Comparison of ENCODE assay signal across 11 mouse cellular contexts in the genomic region with DNA sequence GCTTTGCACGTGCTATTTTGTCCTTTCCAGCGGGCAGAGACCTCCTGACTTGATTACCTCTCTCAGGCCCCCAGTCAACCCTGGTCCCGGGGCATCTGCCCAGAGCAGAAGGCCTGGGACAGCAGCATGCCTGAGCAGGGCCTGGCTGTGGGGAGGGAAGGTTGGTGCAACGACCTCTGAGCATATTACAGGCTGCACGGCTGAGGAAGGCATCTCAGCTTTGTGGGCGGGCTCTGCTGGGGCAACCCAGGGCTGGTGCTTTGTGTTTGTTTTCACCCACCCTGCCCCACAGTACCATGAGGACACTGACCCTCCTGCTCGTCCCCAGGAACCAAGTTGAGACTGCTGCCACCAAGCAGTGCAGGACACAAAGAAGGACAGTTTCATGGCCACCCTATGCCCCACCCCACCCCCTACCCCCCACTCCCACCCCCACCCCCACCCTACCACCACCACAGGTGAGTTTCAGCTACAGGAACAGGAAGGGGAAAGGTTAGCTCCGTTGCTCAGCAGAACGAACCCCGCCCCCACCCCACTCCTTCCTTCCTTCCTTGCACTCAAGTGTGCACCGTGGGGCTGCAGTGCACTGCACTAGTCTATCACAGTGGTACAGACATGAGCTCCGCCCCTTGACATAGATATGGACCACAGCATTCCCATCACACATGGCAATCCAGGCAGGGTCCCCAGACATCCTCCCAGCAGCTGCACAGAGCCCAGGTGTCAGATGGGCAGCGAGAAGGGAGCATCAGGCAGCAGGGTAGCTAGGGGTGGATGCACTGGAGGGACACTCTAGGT. TPM values are rescaled to one million over a fixed set of nuclear protein-coding genes. Genes with fewer than 3 reads are reported as not detected.
DNase-seq lines count a peak whose midpoint lies in the region; ATAC-seq lines count a peak whose summit lies in the region.
"Had no signal": no experiment of that assay in that cellular context is flagged by ENCODE, and none has a peak within 500 bp of the region (broad histone marks: within the 10 kb centered on the region; RNA-seq: fewer than 3 reads in every experiment).

No protein-coding gene starts in this region.

- intact Hi-C loops in left cerebral cortex, postnatal 14 days (cut with DNase I): no loop called here

- H3K4me1 ChIP-seq in forebrain, embryonic 15.5 days: peaks cover 21% of the 10 kb centered on the region
- H3K4me1 ChIP-seq in forebrain, embryonic 13.5 days: peaks cover 50% of the 10 kb centered on the region
- peaks cover 54% of the 10 kb centered on the region for H3K4me1 ChIP-seq in midbrain, embryonic 10.5 days
- peaks cover 23% of the 10 kb centered on the region for H3K4me1 ChIP-seq in midbrain, embryonic 15.5 days
- H3K4me1 ChIP-seq in megakaryocyte, embryonic 14.5 days: peaks cover 22% of the 10 kb centered on the region

- no peaks in the 10 kb centered on the region for H3K9me3 ChIP-seq in forebrain, embryonic 15.5 days
- H3K9me3 ChIP-seq in forebrain, embryonic 13.5 days (replicated peaks): no peaks in the 10 kb centered on the region
- H3K9me3 ChIP-seq in midbrain, embryonic 10.5 days (replicated peaks): no peaks in the 10 kb centered on the region
- H3K9me3 ChIP-seq in midbrain, embryonic 15.5 days: no peaks in the 10 kb centered on the region
- H3K9me3 ChIP-seq in megakaryocyte, embryonic 14.5 days: no peaks in the 10 kb centered on the region; the same call in 1 of the 2 replicates
- H3K9me3 ChIP-seq: stomach, embryonic 15.5 days had no signal

- no peak overlapping the region for H3K4me3 ChIP-seq in forebrain, embryonic 15.5 days
- no peak overlapping the region for H3K4me3 ChIP-seq in forebrain, embryonic 13.5 days
- no peak overlapping the region for H3K4me3 ChIP-seq in midbrain, embryonic 10.5 days
- no peak overlapping the region for H3K4me3 ChIP-seq in midbrain, embryonic 15.5 days
- peak overlapping the region; percentile 52 for H3K4me3 ChIP-seq in megakaryocyte, embryonic 14.5 days (replicated peaks)
- H3K4me3 ChIP-seq: stomach, embryonic 15.5 days had no signal

- H3K9ac ChIP-seq in forebrain, embryonic 15.5 days (replicated peaks): no peak overlapping the region
- H3K9ac ChIP-seq in forebrain, embryonic 13.5 days: no peak overlapping the region
- no peak overlapping the region for H3K9ac ChIP-seq in midbrain, embryonic 15.5 days
- H3K9ac ChIP-seq: stomach, embryonic 15.5 days had no signal

- 0 out of 2 replicates have a peak, but pooled peaks have one; percentile 17 for ATAC-seq in forebrain, embryonic 15.5 days (replicated peaks)
- ATAC-seq in forebrain, embryonic 13.5 days: no peak
- ATAC-seq in midbrain, embryonic 15.5 days (replicated peaks): no peak

- no peak overlapping the region for H3K27ac ChIP-seq in forebrain, embryonic 15.5 days (replicated peaks)
- no peak overlapping the region for H3K27ac ChIP-seq in forebrain, embryonic 13.5 days
- H3K27ac ChIP-seq in midbrain, embryonic 10.5 days (replicated peaks): peak overlapping the region; percentile 73
- H3K27ac ChIP-seq in midbrain, embryonic 15.5 days: no peak overlapping the region
- H3K27ac ChIP-seq: stomach, embryonic 15.5 days had no signal

- H3K27me3 ChIP-seq in forebrain, embryonic 15.5 days: no peaks in the 10 kb centered on the region
- H3K27me3 ChIP-seq in forebrain, embryonic 13.5 days: no peaks in the 10 kb centered on the region
- no peaks in the 10 kb centered on the region for H3K27me3 ChIP-seq in midbrain, embryonic 10.5 days (ENCODE audit: low read depth, poor library complexity, severe bottlenecking)
- H3K27me3 ChIP-seq in midbrain, embryonic 15.5 days (replicated peaks): no peaks in the 10 kb centered on the region
- H3K27me3 ChIP-seq in megakaryocyte, embryonic 14.5 days (replicated peaks): peaks cover 75% of the 10 kb centered on the region
- H3K27me3 ChIP-seq: stomach, embryonic 15.5 days had no signal

- H3K4me2 ChIP-seq in forebrain, embryonic 15.5 days (replicated peaks): no peak overlapping the region
- H3K4me2 ChIP-seq in forebrain, embryonic 13.5 days: no peak overlapping the region
- no peak overlapping the region for H3K4me2 ChIP-seq in midbrain, embryonic 15.5 days
- H3K4me2 ChIP-seq: stomach, embryonic 15.5 days had no signal

- no peaks in the 10 kb centered on the region for H3K36me3 ChIP-seq in forebrain, embryonic 15.5 days
- no peaks in the 10 kb centered on the region for H3K36me3 ChIP-seq in forebrain, embryonic 13.5 days (ENCODE audit: poor library complexity, severe bottlenecking)
- H3K36me3 ChIP-seq in midbrain, embryonic 10.5 days: no peaks in the 10 kb centered on the region
- H3K36me3 ChIP-seq in midbrain, embryonic 15.5 days (replicated peaks): no peaks in the 10 kb centered on the region
- no peaks in the 10 kb centered on the region for H3K36me3 ChIP-seq in megakaryocyte, embryonic 14.5 days (replicated peaks; ENCODE audit: low read length)
- H3K36me3 ChIP-seq: stomach, embryonic 15.5 days had no signal

- WGBS in forebrain, embryonic 15.5 days: 45% methylated on average over 13 of the region's 13 CpGs
- WGBS in forebrain, embryonic 13.5 days: 44% methylated on average over 11 of the region's 13 CpGs
- WGBS in midbrain, embryonic 10.5 days: 55% methylated on average over 13 of the region's 13 CpGs
- 43% methylated on average over 12 of the region's 13 CpGs for WGBS in midbrain, embryonic 15.5 days

- no peak for DNase-seq in midbrain, embryonic 10.5 days (ENCODE audit: low spot score)
- peak; percentile 74 for DNase-seq in thymus, postnatal 14 days
- no peak for DNase-seq in left cerebral cortex, postnatal 14 days (ENCODE audit: low spot score in 2 of 2)
- no peak for DNase-seq in ovary, postnatal 14 days (ENCODE audit: low spot score)
- DNase-seq: cerebellum, adult 11 months; kidney, adult 11 months had no signal

RNA-seq across cellular contexts. Expression of a gene that starts 34.3 kb away (rescaled TPM):
- 17.3 and 24.5 TPM in 2 replicates for polyA plus RNA-seq in forebrain, embryonic 15.5 days (2015; fragmentation: Nextera tagmentation; extraction: Ambion mirVana)
- polyA plus RNA-seq in forebrain, embryonic 13.5 days (2015; fragmentation: Nextera tagmentation; extraction: Ambion mirVana): 13.5 and 13.8 TPM in 2 replicates
- polyA plus RNA-seq in midbrain, embryonic 10.5 days (2016; fragmentation: Nextera tagmentation; extraction: Ambion mirVana): 9.2 TPM in 2 replicates
- 22.9 and 25.5 TPM in 2 replicates for polyA plus RNA-seq in midbrain, embryonic 15.5 days (2015; fragmentation: Nextera tagmentation; extraction: Ambion mirVana)
- 8.7 and 12.8 TPM in 2 replicates for polyA plus RNA-seq in megakaryocyte, embryonic 14.5 days (2012; ENCODE audit: insufficient read depth, low replicate concordance)
- 10 to 100 TPM; 18.8 to 21.6 TPM for total RNA-seq in left cerebral cortex, postnatal 14 days (2021)
